Mouse (Mus musculus) spleen, postnatal 10 days (tissue): ENCODE measurements around the gene Samd9l.
"Not testable (repeated sequence)": the region's sequence is repeated elsewhere in the genome, so short reads cannot be mapped to it uniquely, and the experiment has no call there.

Experiments used
- DNase-seq, 2 experiments: peaks; one replicate each; pipeline ENCODE4 v3.0.0; 2021 to 2022; ENCODE audit warnings: low spot score in 2 of 2

Samd9l gene

GRCm38 (mm10) chr6:3343603-3344247 lies 55.6 kb downstream of the Samd9l start:
- DNase-seq = not testable (repeated sequence)

GRCm38 (mm10) chr6:3341479-3341878 lies 57.9 kb downstream of the Samd9l start:
- DNase-seq = no peak

- not testable (repeated sequence) for DNase-seq
Observed at GRCm38 (mm10) chr6:3340928-3341327, 58.4 kb downstream of the Samd9l start.

GRCm38 (mm10) chr6:3339131-3339530 lies 60.2 kb downstream of the Samd9l start:
- not testable (repeated sequence) for DNase-seq
